Mouse (Mus musculus) heart, postnatal 0 days (tissue): Measurements from ENCODE around the gene Entpd1.

Source experiments
- CTCF ChIP-seq: IDR thresholded peaks from 2 replicates; pipeline ENCODE4 v1.5.1; 2016; ENCODE audit warnings: antibody characterized with exemption, control low read depth, low read depth
- EP300 ChIP-seq: IDR thresholded peaks from 2 replicates; pipeline ENCODE4 v1.6.1; 2016; ENCODE audit warnings: antibody characterized with exemption, low read depth

- no peak for TF ChIP-seq CTCF
- no peak for TF ChIP-seq EP300
Observed at GRCm38 (mm10) chr19:40760071-40760470, 147.9 kb downstream of the Entpd1 start.
